8 mouse cellular contexts compared by ENCODE assay signal in the genomic region with DNA sequence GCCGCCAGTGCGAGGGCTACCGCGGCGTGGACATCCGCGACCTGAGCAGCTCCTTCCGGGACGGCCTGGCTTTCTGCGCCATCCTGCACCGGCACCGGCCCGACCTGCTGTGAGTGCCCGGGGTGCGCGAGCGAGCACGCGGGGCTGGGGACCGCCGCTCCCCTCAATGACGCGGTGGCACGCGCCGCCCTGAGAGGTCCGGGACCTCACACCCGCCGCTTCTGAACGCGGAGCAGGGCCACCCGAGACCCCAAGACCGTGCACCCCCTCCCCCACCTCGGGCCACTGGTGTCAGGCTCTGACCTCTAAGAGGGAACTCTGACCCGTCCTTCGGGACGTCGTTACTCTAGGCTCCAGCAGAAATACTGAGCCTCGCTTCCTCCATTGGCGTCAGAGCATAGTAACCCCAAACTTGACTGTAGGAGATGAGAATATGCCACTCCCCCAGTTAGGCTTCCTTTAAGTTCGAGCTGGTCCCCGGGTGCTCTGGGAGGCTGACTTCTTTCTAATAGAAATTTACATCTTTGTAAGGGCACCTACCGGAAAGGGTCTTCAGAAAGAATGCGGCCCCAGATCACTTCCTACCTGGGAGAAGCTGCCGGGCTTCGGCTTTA. TPM values are rescaled to one million over a fixed set of nuclear protein-coding genes. Genes with fewer than 3 reads are reported as not detected.
DNase-seq lines count a peak whose midpoint lies in the region; ATAC-seq and TF ChIP-seq lines count a peak whose summit lies in the region.

No protein-coding gene starts in this region.

- H3K36me3 ChIP-seq in erythroblast, embryonic 14.5 days (ENCODE audit: control insufficient read depth), result peaks cover 4% of the 10 kb centered on the region; the same call in 1 of the 2 replicates
- no peaks in the 10 kb centered on the region for H3K36me3 ChIP-seq in hindbrain, embryonic 11.5 days (ENCODE audit: control insufficient read depth, insufficient read depth, low read length)
- H3K36me3 ChIP-seq in stomach, postnatal 0 days (ENCODE audit: control insufficient read depth, insufficient read depth, low read length), result peaks cover 3% of the 10 kb centered on the region; the same call in 1 of the 2 replicates

- TF ChIP-seq CTCF in stomach, postnatal 0 days (IDR thresholded peaks at IDR 0.05; ENCODE audit: low read depth), result no peak

- H3K9me3 ChIP-seq in erythroblast, embryonic 14.5 days (ENCODE audit: control insufficient read depth, low read length), result no peaks in the 10 kb centered on the region
- H3K9me3 ChIP-seq in hindbrain, embryonic 11.5 days (ENCODE audit: control insufficient read depth, low read length), result no peaks in the 10 kb centered on the region
- H3K9me3 ChIP-seq in stomach, postnatal 0 days (ENCODE audit: control insufficient read depth, low read length), result no peaks in the 10 kb centered on the region

- peaks cover 30% of the 10 kb centered on the region for H3K27me3 ChIP-seq in erythroblast, embryonic 14.5 days (ENCODE audit: control insufficient read depth)
- peaks cover 3% of the 10 kb centered on the region; the same call in 1 of the 2 replicates for H3K27me3 ChIP-seq in hindbrain, embryonic 11.5 days (ENCODE audit: control insufficient read depth, insufficient read depth, low read length)
- no peaks in the 10 kb centered on the region for H3K27me3 ChIP-seq in stomach, postnatal 0 days (ENCODE audit: control insufficient read depth, insufficient read depth, low read length)

- no peak for ATAC-seq in erythroblast, adult 5-6 weeks (replicated peaks; ENCODE audit: low FRiP score, poor library complexity, severe bottlenecking)
- peak; percentile 73 for ATAC-seq in hindbrain, embryonic 11.5 days (ENCODE audit: low FRiP score)
- peak; percentile 53 for ATAC-seq in stomach, postnatal 0 days (ENCODE audit: low FRiP score, low TSS enrichment)

- DNase-seq in 3T3-L1 (ENCODE audit: low read depth, low spot score), result peak; percentile 37
- DNase-seq in brain, adult 2 months (ENCODE audit: low read depth, low spot score), result peak; percentile 37
- DNase-seq in hindbrain, embryonic 11.5 days (ENCODE audit: low spot score), result no peak
- peak; percentile 45 for DNase-seq in lung, postnatal 10 days
- DNase-seq in stomach, postnatal 0 days (ENCODE audit: low spot score), result no peak
- DNase-seq in right cerebral cortex, adult 2 months (ENCODE audit: low spot score in 2 of 2), result no peak

- peaks cover 47% of the 10 kb centered on the region for H3K4me1 ChIP-seq in erythroblast, embryonic 14.5 days (ENCODE audit: control insufficient read depth)
- H3K4me1 ChIP-seq in hindbrain, embryonic 11.5 days (replicated peaks; ENCODE audit: control insufficient read depth, insufficient read depth, low read length), result peaks cover 5% of the 10 kb centered on the region; the same call in 1 of the 2 replicates
- H3K4me1 ChIP-seq in stomach, postnatal 0 days (replicated peaks; ENCODE audit: control insufficient read depth, insufficient read depth), result peaks cover 5% of the 10 kb centered on the region

- 1% methylated on average over 46 of the region's 46 CpGs for WGBS in hindbrain, embryonic 11.5 days
- WGBS in stomach, postnatal 0 days, result under 1% methylated on average over 46 of the region's 46 CpGs

- TF ChIP-seq EP300 in stomach, postnatal 0 days (optimal IDR thresholded peaks at IDR 0.05), result no peak

- H3K9ac ChIP-seq in hindbrain, embryonic 11.5 days (ENCODE audit: low read depth, low read length), result peak overlapping the region; percentile 88
- H3K9ac ChIP-seq in stomach, postnatal 0 days (ENCODE audit: low read length), result peak overlapping the region; percentile 94

- H3K4me2 ChIP-seq in hindbrain, embryonic 11.5 days (replicated peaks; ENCODE audit: low read depth, low read length), result peak overlapping the region; percentile 93
- H3K4me2 ChIP-seq in stomach, postnatal 0 days (replicated peaks; ENCODE audit: low read depth), result peak overlapping the region; percentile 91

- peak overlapping the region; percentile 75 for H3K4me3 ChIP-seq in erythroblast, embryonic 14.5 days (replicated peaks)
- H3K4me3 ChIP-seq in hindbrain, embryonic 11.5 days (ENCODE audit: low read depth, low read length), result peak overlapping the region; percentile 75
- peak overlapping the region; percentile 87 for H3K4me3 ChIP-seq in stomach, postnatal 0 days (ENCODE audit: low read depth, low read length)

- peak overlapping the region; percentile 72 for H3K27ac ChIP-seq in hindbrain, embryonic 11.5 days (ENCODE audit: low read depth, low read length)
- peak overlapping the region; percentile 98 for H3K27ac ChIP-seq in stomach, postnatal 0 days (replicated peaks)

RNA-seq across cellular contexts. Expression of a gene that starts 0.7 kb away (rescaled TPM):
- 0.05 and 0.09 TPM in 2 replicates for polyA plus RNA-seq in erythroblast, embryonic 14.5 days (2012)
- 0.77 and 1.9 TPM in 2 replicates for total RNA-seq in erythroblast, adult 5-6 weeks (2015; ENCODE audit: low replicate concordance)
- total RNA-seq in erythroblast, adult 5-6 weeks (2017; ENCODE audit: low replicate concordance), result 0.68 and 0.98 TPM in 2 replicates
- polyA plus RNA-seq in hindbrain, embryonic 11.5 days (2014; fragmentation: Nextera tagmentation; extraction: Ambion mirVana), result 5.3 and 7.2 TPM in 2 replicates
- 7.0 and 7.8 TPM in 2 replicates for polyA plus RNA-seq in stomach, postnatal 0 days (2015; fragmentation: Nextera tagmentation; extraction: Ambion mirVana)

RNA-seq across cellular contexts. Expression of a gene that starts 31.4 kb away (rescaled TPM):
- 13.8 and 15.3 TPM in 2 replicates for polyA plus RNA-seq in erythroblast, embryonic 14.5 days (2012)
- total RNA-seq in erythroblast, adult 5-6 weeks (2015; ENCODE audit: low replicate concordance), result 16.1 and 20.7 TPM in 2 replicates
- total RNA-seq in erythroblast, adult 5-6 weeks (2017; ENCODE audit: low replicate concordance), result 10.8 and 13.9 TPM in 2 replicates
- polyA plus RNA-seq in hindbrain, embryonic 11.5 days (2014; fragmentation: Nextera tagmentation; extraction: Ambion mirVana), result 336 and 363 TPM in 2 replicates
- polyA plus RNA-seq in stomach, postnatal 0 days (2015; fragmentation: Nextera tagmentation; extraction: Ambion mirVana), result 308 and 320 TPM in 2 replicates

RNA-seq across cellular contexts. Expression of a gene that starts 31.6 kb away (rescaled TPM):
- not detected in 2 replicates for polyA plus RNA-seq in erythroblast, embryonic 14.5 days (2012)
- total RNA-seq in erythroblast, adult 5-6 weeks (2015; ENCODE audit: low replicate concordance), result not detected in 2 replicates
- not detected in 2 replicates for total RNA-seq in erythroblast, adult 5-6 weeks (2017; ENCODE audit: low replicate concordance)
- 13.5 and 15.0 TPM in 2 replicates for polyA plus RNA-seq in hindbrain, embryonic 11.5 days (2014; fragmentation: Nextera tagmentation; extraction: Ambion mirVana)
- polyA plus RNA-seq in stomach, postnatal 0 days (2015; fragmentation: Nextera tagmentation; extraction: Ambion mirVana), result 6.4 and 7.9 TPM in 2 replicates

RNA-seq across cellular contexts. Expression of a gene that starts 34.4 kb away (rescaled TPM):
- polyA plus RNA-seq in erythroblast, embryonic 14.5 days (2012), result 1.8 and 3.6 TPM in 2 replicates
- total RNA-seq in erythroblast, adult 5-6 weeks (2015; ENCODE audit: low replicate concordance), result 29.4 and 47.6 TPM in 2 replicates
- total RNA-seq in erythroblast, adult 5-6 weeks (2017; ENCODE audit: low replicate concordance), result 51.3 and 56.2 TPM in 2 replicates
- polyA plus RNA-seq in hindbrain, embryonic 11.5 days (2014; fragmentation: Nextera tagmentation; extraction: Ambion mirVana), result 226 and 241 TPM in 2 replicates
- 132 and 135 TPM in 2 replicates for polyA plus RNA-seq in stomach, postnatal 0 days (2015; fragmentation: Nextera tagmentation; extraction: Ambion mirVana)

RNA-seq across cellular contexts. Expression of a gene that starts 46.7 kb away (rescaled TPM):
- polyA plus RNA-seq in erythroblast, embryonic 14.5 days (2012), result 13.6 and 25.2 TPM in 2 replicates
- 12.3 and 20.0 TPM in 2 replicates for total RNA-seq in erythroblast, adult 5-6 weeks (2015; ENCODE audit: low replicate concordance)
- 7.5 and 11.4 TPM in 2 replicates for total RNA-seq in erythroblast, adult 5-6 weeks (2017; ENCODE audit: low replicate concordance)
- 56.3 and 59.7 TPM in 2 replicates for polyA plus RNA-seq in hindbrain, embryonic 11.5 days (2014; fragmentation: Nextera tagmentation; extraction: Ambion mirVana)
- polyA plus RNA-seq in stomach, postnatal 0 days (2015; fragmentation: Nextera tagmentation; extraction: Ambion mirVana), result 27.1 and 28.0 TPM in 2 replicates

Comparison
In these comparisons a context has a peak if more than half of its experiments do, and no peak if none do; other contexts are left out.
1. DNase-seq: peak in 3T3-L1 (single experiment), brain, adult 2 months (single experiment) and lung, postnatal 10 days (single experiment); none in hindbrain, embryonic 11.5 days (single experiment), stomach, postnatal 0 days (single experiment) and right cerebral cortex, adult 2 months (0 of 2).
2. RNA of a gene that starts 31.4 kb away (polyA plus RNA-seq): 336 to 363 TPM in hindbrain, embryonic 11.5 days and 308 to 320 TPM in stomach, postnatal 0 days; 13.8 to 15.3 TPM in erythroblast, embryonic 14.5 days; every median in the first group is over 10 times any median in the second.
3. Peak in every context shown above with its lines, with median percentiles within 50 percentile points of each other: H3K4me3 ChIP-seq.